Mouse (Mus musculus) megakaryocyte, embryonic 14.5 days (primary cell): ENCODE results near the gene Cdc42bpg. TPM values are rescaled to one million over a fixed set of nuclear protein-coding genes. Genes with fewer than 3 reads are reported as not detected.
A peak's percentile ranks its signal among the peaks of the same experiment; 100 is the strongest.

Experiments used
- H3K27me3 ChIP-seq: replicated peaks from 2 replicates; pipeline ENCODE3; 2012; ENCODE audit warnings: inconsistent platforms
- H3K36me3 ChIP-seq: replicated peaks from 2 replicates; pipeline ENCODE3; 2012; ENCODE audit warnings: low read length, inconsistent platforms, mixed read lengths
- H3K4me1 ChIP-seq: 2 replicates; pipeline ENCODE4 v1.6.1; 2012; ENCODE audit warnings: inconsistent platforms
- H3K4me3 ChIP-seq: replicated peaks from 2 replicates; pipeline ENCODE3; 2012; ENCODE audit warnings: moderate library complexity, mild to moderate bottlenecking, inconsistent platforms
- H3K9me3 ChIP-seq: 2 replicates; pipeline ENCODE4 v1.6.1; 2012; ENCODE audit warnings: inconsistent platforms
- FLI1 ChIP-seq: IDR thresholded peaks from 2 replicates; pipeline ENCODE4 v1.6.1; 2012; ENCODE audit warnings: low read length, inconsistent platforms, mixed read lengths
- GATA1 ChIP-seq: IDR thresholded peaks from 3 replicates; pipeline ENCODE4 v1.6.1; 2012; ENCODE audit warnings: mixed read lengths, low read length, inconsistent platforms, borderline replicate concordance
- polyA plus RNA-seq: library from polyadenylated mRNA; stranded (reverse); fragments of >175 nt; gene quantifications from 2 replicates; pipeline ENCODE4 v1.2.3, GENCODE M21; 2012; ENCODE audit warnings: low replicate concordance; ENCODE audit not compliant: insufficient read depth

Gene Cdc42bpg
- polyA plus RNA-seq, 1 experiment: 4.8 TPM

- TF ChIP-seq FLI1 (no peak), GATA1 (no peak)
- no peaks in the 10 kb centered on the region for H3K9me3 ChIP-seq
- peaks cover 3% of the 10 kb centered on the region for H3K27me3 ChIP-seq
- peaks cover 87% of the 10 kb centered on the region for H3K4me1 ChIP-seq
- H3K36me3 ChIP-seq: peaks cover 80% of the 10 kb centered on the region
- peak overlapping the region; percentile 97 for H3K4me3 ChIP-seq
These were observed 36.1 kb downstream of the Cdc42bpg start for GRCm38 (mm10) chr19:6342276-6342933.

- H3K4me3 ChIP-seq: peak overlapping the region; percentile 62
- no peak for TF ChIP-seq GATA1
- no peak for TF ChIP-seq FLI1
- peaks cover 88% of the 10 kb centered on the region for H3K4me1 ChIP-seq
- no peaks in the 10 kb centered on the region for H3K9me3 ChIP-seq
- peaks cover 73% of the 10 kb centered on the region for H3K36me3 ChIP-seq
- H3K27me3 ChIP-seq: peaks cover 3% of the 10 kb centered on the region
These were observed 37.0 kb downstream of the Cdc42bpg start for GRCm38 (mm10) chr19:6343066-6343925.

GRCm38 (mm10) chr19:6343996-6344395 lies 37.7 kb downstream of the Cdc42bpg start:
- TF ChIP-seq GATA1 (no peak), FLI1 (no peak)
- Histone ChIP-seq H3K9me3 (no peaks in the 10 kb centered on the region), H3K27me3 (peaks cover 3% of the 10 kb centered on the region), H3K4me1 (peaks cover 91% of the 10 kb centered on the region), H3K4me3 (no peak overlapping the region), H3K36me3 (peaks cover 66% of the 10 kb centered on the region)

GRCm38 (mm10) chr19:6346023-6346422 lies 39.8 kb downstream of the Cdc42bpg start:
- no peak for TF ChIP-seq FLI1
- Histone ChIP-seq H3K9me3 (no peaks in the 10 kb centered on the region), H3K27me3 (peaks cover 3% of the 10 kb centered on the region), H3K36me3 (peaks cover 55% of the 10 kb centered on the region), H3K4me1 (peaks cover 93% of the 10 kb centered on the region), H3K4me3 (peak overlapping the region; percentile 9)

GRCm38 (mm10) chr19:6346661-6347060 lies 40.4 kb downstream of the Cdc42bpg start:
- Histone ChIP-seq H3K27me3 (peaks cover 3% of the 10 kb centered on the region), H3K36me3 (peaks cover 60% of the 10 kb centered on the region), H3K4me3 (no peak overlapping the region), H3K9me3 (no peaks in the 10 kb centered on the region), H3K4me1 (peaks cover 94% of the 10 kb centered on the region)
- TF ChIP-seq GATA1 (no peak), FLI1 (no peak)

GRCm38 (mm10) chr19:6347615-6348014 lies 41.4 kb downstream of the Cdc42bpg start:
- Histone ChIP-seq H3K27me3 (peaks cover 3% of the 10 kb centered on the region), H3K36me3 (peaks cover 66% of the 10 kb centered on the region), H3K9me3 (no peaks in the 10 kb centered on the region), H3K4me1 (peaks cover 93% of the 10 kb centered on the region), H3K4me3 (no peak overlapping the region)
- no peak for TF ChIP-seq GATA1
- TF ChIP-seq FLI1: no peak

GRCm38 (mm10) chr19:6348717-6349116 lies 42.5 kb downstream of the Cdc42bpg start:
- Histone ChIP-seq H3K27me3 (peaks cover 3% of the 10 kb centered on the region), H3K36me3 (peaks cover 68% of the 10 kb centered on the region), H3K9me3 (no peaks in the 10 kb centered on the region), H3K4me1 (peaks cover 93% of the 10 kb centered on the region), H3K4me3 (peak overlapping the region; percentile 84)
- no peak for TF ChIP-seq GATA1
- TF ChIP-seq FLI1: no peak

- Histone ChIP-seq H3K4me1 (peaks cover 96% of the 10 kb centered on the region), H3K27me3 (peaks cover 3% of the 10 kb centered on the region), H3K36me3 (peaks cover 68% of the 10 kb centered on the region), H3K9me3 (no peaks in the 10 kb centered on the region), H3K4me3 (peak overlapping the region; percentile 84)
- TF ChIP-seq FLI1 (no peak), GATA1 (no peak)
These were observed 43.1 kb downstream of the Cdc42bpg start for GRCm38 (mm10) chr19:6349215-6349983.

- Histone ChIP-seq H3K4me1 (peaks cover 87% of the 10 kb centered on the region), H3K9me3 (no peaks in the 10 kb centered on the region), H3K36me3 (peaks cover 60% of the 10 kb centered on the region), H3K4me3 (no peak overlapping the region), H3K27me3 (peaks cover 2% of the 10 kb centered on the region)
- TF ChIP-seq FLI1 (no peak), GATA1 (no peak)
These were observed 45.3 kb downstream of the Cdc42bpg start for GRCm38 (mm10) chr19:6351431-6352106.

GRCm38 (mm10) chr19:6352107-6352505 lies 45.9 kb downstream of the Cdc42bpg start:
- H3K27me3 ChIP-seq: no peaks in the 10 kb centered on the region
- H3K4me3 ChIP-seq: no peak overlapping the region
- H3K9me3 ChIP-seq: no peaks in the 10 kb centered on the region
- TF ChIP-seq GATA1 (no peak), FLI1 (no peak)
- peaks cover 82% of the 10 kb centered on the region for H3K4me1 ChIP-seq
- H3K36me3 ChIP-seq: peaks cover 58% of the 10 kb centered on the region
